Mouse (Mus musculus) CH12.LX (cell line): Measurements from ENCODE around the gene Pklr.
A peak's percentile ranks its signal among the peaks of the same experiment; 100 is the strongest.

Experiments used
- CHD1 ChIP-seq: IDR thresholded peaks from 2 replicates; pipeline ENCODE4 v1.6.1; 2012; ENCODE audit warnings: low read depth, low read length, improper control_type of control experiment, inconsistent platforms
- CHD2 ChIP-seq: IDR thresholded peaks from 2 replicates; pipeline ENCODE4 v1.6.1; 2011; ENCODE audit warnings: low read length, improper control_type of control experiment
- CTCF ChIP-seq, 2 experiments: IDR thresholded peaks in 1 of 2; conservative IDR thresholded peaks in 1 of 2; 2 replicates each; pipeline ENCODE4 v1.5.1; 2011 to 2012; ENCODE audit warnings: low read depth in 2 of 2, low read length in 2 of 2, improper control_type of control experiment in 1 of 2, inconsistent platforms in 1 of 2, mild to moderate bottlenecking in 1 of 2, moderate library complexity in 1 of 2
- EP300 ChIP-seq: IDR thresholded peaks from 2 replicates; pipeline ENCODE4 v1.6.1; 2011; ENCODE audit warnings: low read length, improper control_type of control experiment
- POLR2A ChIP-seq: IDR thresholded peaks from 2 replicates; pipeline ENCODE4 v1.6.1; 2011; ENCODE audit warnings: low read depth, mild to moderate bottlenecking, improper control_type of control experiment, low read length
- POLR2AphosphoS2 ChIP-seq: IDR thresholded peaks from 2 replicates; pipeline ENCODE4 v1.6.1; 2011; ENCODE audit warnings: low read depth, low read length, improper control_type of control experiment
- SMC3 ChIP-seq: IDR thresholded peaks from 2 replicates; pipeline ENCODE4 v1.6.1; 2011; ENCODE audit warnings: low read depth, low read length, improper control_type of control experiment
- USF1 ChIP-seq: IDR thresholded peaks from 2 replicates; pipeline ENCODE4 v1.6.1; 2014; ENCODE audit warnings: low read depth, mild to moderate bottlenecking, inconsistent platforms, low read length, improper control_type of control experiment

DNA sequence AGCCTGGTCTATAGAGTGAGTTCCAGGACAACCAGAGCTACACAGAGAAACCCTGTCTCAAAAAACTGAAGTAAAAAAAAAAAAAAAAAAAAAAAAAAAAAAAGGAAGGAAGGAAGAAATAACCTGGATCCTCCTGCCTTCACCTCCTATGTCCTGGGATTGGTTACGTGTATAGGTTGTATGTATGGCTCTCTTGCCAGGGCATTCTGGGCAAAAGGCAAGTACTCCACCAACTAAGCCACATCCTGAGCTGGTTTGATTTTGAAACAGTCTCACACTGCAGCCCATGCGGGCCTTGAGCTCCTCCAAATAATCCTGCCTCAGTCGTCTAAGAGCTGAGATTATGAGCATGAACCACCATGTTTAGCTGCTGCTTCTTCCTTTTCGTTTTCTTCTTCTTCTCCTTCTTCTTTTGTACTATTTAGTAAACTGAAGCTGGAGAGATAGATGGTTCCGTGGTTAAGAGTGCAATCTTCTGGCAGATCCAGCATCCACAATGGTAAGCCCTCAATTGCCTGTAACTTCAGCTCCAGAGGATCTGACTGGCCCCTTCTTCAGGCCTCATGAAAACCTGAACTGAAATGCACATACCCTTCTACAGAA lies 27.8 kb downstream of the Pklr start:
- TF ChIP-seq POLR2A (0 out of 2 replicates have a peak, but pooled peaks have one; percentile 21), CHD1 (no peak), CTCF (conservative IDR thresholded peaks at IDR 0.05 in 1 of 2, IDR thresholded peaks at IDR 0.05 in 1 of 2; ENCODE audit: low read depth in 2 of 2, low read length in 2 of 2) (no peak), CHD2 (no peak), POLR2AphosphoS2 (no peak), USF1 (no peak), SMC3 (no peak), EP300 (no peak)
